Mouse (Mus musculus) thymus, adult 2 months (tissue): ENCODE data around the gene Oxld1. TPM values are rescaled to one million over a fixed set of nuclear protein-coding genes. Genes with fewer than 3 reads are reported as not detected.

Source experiments
- DNase-seq: peaks from one replicate; pipeline ENCODE4 v3.0.0; 2021
- H3K27ac ChIP-seq: fragments of 200-500 bp; 2 replicates; pipeline ENCODE4 v1.5.1; 2012; ENCODE audit warnings: low read length, control low read depth; ENCODE audit not compliant: control insufficient read depth, insufficient read depth
- H3K27me3 ChIP-seq: fragments of 200-500 bp; 2 replicates; pipeline ENCODE4 v1.6.1; 2012; ENCODE audit warnings: mild to moderate bottlenecking, low read length, moderate library complexity, mixed read lengths; ENCODE audit not compliant: control insufficient read depth, insufficient read depth
- H3K36me3 ChIP-seq: fragments of 200-500 bp; 2 replicates; pipeline ENCODE4 v1.6.1; 2012; ENCODE audit warnings: mild to moderate bottlenecking, low read length, moderate library complexity; ENCODE audit not compliant: control insufficient read depth, insufficient read depth
- H3K4me1 ChIP-seq: fragments of 200-500 bp; replicated peaks from 2 replicates; pipeline ENCODE4 v1.6.1; 2012; ENCODE audit warnings: low read length; ENCODE audit not compliant: control insufficient read depth, insufficient read depth
- H3K4me3 ChIP-seq: fragments of 200-500 bp; 2 replicates; pipeline ENCODE4 v1.5.1; 2012; ENCODE audit warnings: mild to moderate bottlenecking, low read length, control low read depth, moderate library complexity; ENCODE audit not compliant: control insufficient read depth, insufficient read depth
- CTCF ChIP-seq: fragments of 200-500 bp; IDR thresholded peaks from 2 replicates; pipeline ENCODE4 v1.5.1; 2012; ENCODE audit warnings: mild to moderate bottlenecking, control low read depth, low read length, moderate library complexity, borderline replicate concordance; ENCODE audit not compliant: control insufficient read depth, poor library complexity, insufficient read depth; ENCODE audit errors: extremely low read depth
- POLR2A ChIP-seq: fragments of 200-500 bp; IDR thresholded peaks from 2 replicates; pipeline ENCODE4 v1.6.1; 2012; ENCODE audit warnings: mild to moderate bottlenecking, low read length, control low read depth, moderate library complexity; ENCODE audit not compliant: control insufficient read depth, poor library complexity, insufficient read depth; ENCODE audit errors: extremely low read depth
- WGBS: fragments of 180-500 bp; shearing (Covaris S2); methylation state at CpG from one replicate; pipeline ENCODE4 v1.1.7; 2018; 5-methylcytosine and 5-hydroxymethylcytosine counted together
- polyA plus RNA-seq: library from polyadenylated mRNA; depleted of rRNA; stranded (reverse); fragments of >200 nt; gene quantifications from 2 replicates; pipeline ENCODE4 v1.2.3, GENCODE M21; 2012

The Oxld1 gene
- polyA plus RNA-seq, 1 experiment = 17.3 TPM

DNA sequence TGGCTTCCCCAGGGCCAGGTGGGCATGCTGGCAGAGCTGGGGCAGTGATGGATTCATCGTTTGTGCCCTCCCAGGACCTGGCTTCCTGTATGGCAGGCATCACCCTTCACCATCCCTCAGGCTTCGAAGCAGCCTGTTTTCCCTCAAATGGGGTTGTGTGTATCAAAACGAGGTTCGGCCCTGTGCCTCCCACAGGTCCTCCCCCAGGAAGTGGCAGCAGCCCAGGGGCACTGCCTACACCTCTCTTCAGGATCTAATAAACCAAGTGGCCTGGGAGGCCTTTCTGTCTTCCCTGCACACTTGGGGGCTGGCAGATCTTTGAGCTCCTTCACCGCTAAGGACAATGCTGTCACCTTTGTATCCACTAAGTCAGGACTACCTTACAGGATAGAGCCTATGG, 41.0 kb upstream of the Oxld1 start:
- WGBS = 87% methylated on average over 5 of the region's 5 CpGs
- DNase-seq = no peak
- no peak for TF ChIP-seq POLR2A
- Histone ChIP-seq H3K27me3 (no peaks in the 10 kb centered on the region), H3K36me3 (no peaks in the 10 kb centered on the region), H3K4me3 (no peak overlapping the region), H3K4me1 (no peaks in the 10 kb centered on the region), H3K27ac (no peak overlapping the region)

DNA sequence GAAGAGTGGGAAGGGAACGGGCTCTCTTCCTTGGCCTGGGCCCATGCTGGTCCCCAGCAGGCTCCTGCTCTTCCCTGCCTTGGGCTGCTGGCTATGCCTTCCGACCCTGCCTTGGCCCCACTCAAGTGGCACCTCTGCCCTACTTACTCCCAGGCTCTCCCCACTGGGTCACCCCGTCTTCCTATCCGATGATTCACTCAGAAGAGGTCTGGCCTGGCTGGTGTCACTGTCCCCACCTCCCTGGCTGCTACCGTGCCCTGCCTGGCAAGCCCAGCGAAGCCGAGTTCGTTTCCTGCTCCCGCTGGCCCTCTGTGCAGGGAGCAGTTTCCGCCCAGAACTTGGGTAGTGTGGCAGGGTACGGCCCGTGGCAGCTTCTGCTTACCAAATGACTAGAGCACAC, 40.4 kb upstream of the Oxld1 start:
- 95% methylated on average over 12 of the region's 12 CpGs for WGBS
- H3K36me3 ChIP-seq = no peaks in the 10 kb centered on the region

DNA sequence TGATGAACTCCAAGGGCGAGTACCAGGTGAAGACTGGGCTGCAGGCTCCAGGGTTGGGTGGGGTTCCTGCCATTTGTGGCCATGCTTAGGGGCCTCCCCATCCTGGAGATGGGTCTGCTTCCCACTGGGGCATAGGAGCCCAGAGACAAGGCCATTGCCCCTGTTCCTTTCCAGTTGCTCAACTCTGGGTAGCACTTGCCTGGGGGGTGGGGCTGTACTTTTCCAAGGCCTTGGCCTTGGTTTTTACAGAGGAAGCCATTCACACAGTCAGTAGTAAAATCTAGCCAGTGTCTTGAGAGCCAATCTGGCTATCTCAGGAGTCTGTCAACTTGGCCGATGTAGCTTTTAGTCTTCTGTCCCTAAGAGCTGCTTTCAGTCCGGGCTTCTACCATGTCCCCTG, 39.6 kb upstream of the Oxld1 start:
- Histone ChIP-seq H3K27ac (no peak overlapping the region), H3K36me3 (no peaks in the 10 kb centered on the region), H3K4me1 (peaks cover 7% of the 10 kb centered on the region), H3K4me3 (no peak overlapping the region), H3K27me3 (no peaks in the 10 kb centered on the region)
- 99% methylated on average over 3 of the region's 3 CpGs for WGBS
- no peak for DNase-seq
- TF ChIP-seq CTCF (no peak), POLR2A (no peak)

More for the DNA sequence above, 40.4 kb upstream of the Oxld1 start:
- no peak for TF ChIP-seq POLR2A
- TF ChIP-seq CTCF = no peak
- no peak for DNase-seq
- no peaks in the 10 kb centered on the region for H3K27me3 ChIP-seq
- no peak overlapping the region for H3K27ac ChIP-seq
- H3K4me1 ChIP-seq = 0 out of 2 replicates have a peak, but pooled peaks cover 2% of the 10 kb centered on the region
- no peak overlapping the region for H3K4me3 ChIP-seq

DNA sequence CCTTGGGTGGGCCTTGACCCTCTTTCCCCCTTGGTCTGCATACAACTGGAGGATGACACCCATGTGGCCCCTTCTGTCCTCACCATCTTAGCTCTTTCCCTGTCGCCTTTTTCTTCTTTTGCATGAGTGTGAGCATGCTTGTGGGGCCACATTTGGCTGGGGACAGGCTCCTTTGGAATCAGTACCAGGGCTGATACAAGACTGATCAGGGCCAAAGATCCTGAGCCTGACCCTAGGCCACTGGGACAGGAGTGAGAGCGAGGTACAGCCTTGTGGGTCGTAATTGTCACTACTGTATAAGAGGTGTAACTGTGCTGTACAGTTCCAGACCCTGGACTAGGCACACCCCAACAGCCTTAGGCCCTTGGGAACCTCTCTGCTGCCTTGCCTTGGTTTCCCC, 36.0 kb upstream of the Oxld1 start:
- H3K4me1 ChIP-seq = peaks cover 19% of the 10 kb centered on the region
- no peak overlapping the region for H3K4me3 ChIP-seq
- H3K36me3 ChIP-seq = no peaks in the 10 kb centered on the region
- DNase-seq = no peak
- 95% methylated on average over 3 of the region's 3 CpGs for WGBS
- H3K27me3 ChIP-seq = no peaks in the 10 kb centered on the region
- TF ChIP-seq CTCF = no peak
- no peak for TF ChIP-seq POLR2A
- no peak overlapping the region for H3K27ac ChIP-seq

DNA sequence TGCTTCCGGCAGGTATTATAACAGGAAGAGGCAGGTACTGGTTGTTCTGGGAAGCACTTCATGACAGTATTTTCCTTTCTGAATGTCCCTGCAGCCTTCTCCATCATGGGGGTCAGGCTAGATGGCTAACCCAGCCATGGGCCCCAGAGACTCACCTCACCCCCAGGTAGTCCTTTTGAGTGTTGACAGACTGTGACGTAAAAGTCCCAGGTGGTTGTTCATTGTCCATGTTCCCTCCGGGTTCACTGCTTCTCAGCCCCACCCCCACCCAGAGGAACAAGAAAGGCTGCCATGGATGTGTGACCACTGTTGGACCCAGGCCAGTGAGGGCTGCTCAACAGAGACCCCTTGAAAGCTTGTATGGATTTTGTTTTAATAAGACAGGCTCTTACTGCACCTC, 35.5 kb upstream of the Oxld1 start:
- Histone ChIP-seq H3K4me1 (peaks cover 19% of the 10 kb centered on the region), H3K27ac (no peak overlapping the region), H3K27me3 (no peaks in the 10 kb centered on the region), H3K36me3 (no peaks in the 10 kb centered on the region), H3K4me3 (no peak overlapping the region)
- no peak for DNase-seq
- TF ChIP-seq POLR2A (no peak), CTCF (no peak)
- WGBS = 88% methylated on average over 3 of the region's 3 CpGs

DNA sequence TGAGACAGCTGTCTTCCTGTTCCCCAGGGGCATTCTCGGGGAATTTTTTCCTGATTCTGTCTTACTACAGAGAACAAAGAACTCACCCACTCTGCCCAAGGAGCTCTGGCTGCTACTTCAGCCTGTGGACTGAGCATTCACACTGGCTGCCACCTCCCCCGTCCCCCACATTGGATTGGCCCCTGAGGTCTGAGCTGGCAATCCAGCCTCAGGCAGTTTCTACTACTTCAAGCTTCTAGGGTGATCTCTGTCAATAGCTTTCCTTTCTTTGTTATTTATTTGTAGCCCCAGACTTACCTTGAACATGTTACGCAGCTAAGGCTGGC, 35.0 kb upstream of the Oxld1 start:
- no peaks in the 10 kb centered on the region for H3K27me3 ChIP-seq
- peaks cover 19% of the 10 kb centered on the region for H3K4me1 ChIP-seq
- no peaks in the 10 kb centered on the region; the same call in 1 of the 2 replicates for H3K36me3 ChIP-seq
- TF ChIP-seq POLR2A (no peak), CTCF (no peak)
- 40% methylated on average over 3 of the region's 3 CpGs for WGBS
- DNase-seq = no peak
- H3K4me3 ChIP-seq = no peak overlapping the region
- H3K27ac ChIP-seq = no peak overlapping the region
